Mouse (Mus musculus): ENCODE results near the gene Myg1.

- TF ChIP-seq CTCF (IDR thresholded peaks at IDR 0.05) (no peak), EP300 (IDR thresholded peaks at IDR 0.05) (no peak)
These were observed 5.4 kb downstream of the Myg1 start for GRCm38 (mm10) chr15:102336946-102337345.
